Mouse (Mus musculus) spleen, postnatal 10 days (tissue): Measurements from ENCODE around the gene Grk3.

Experiments used
- DNase-seq, 2 experiments: peaks; one replicate each; pipeline ENCODE4 v3.0.0; 2021 to 2022; ENCODE audit warnings: low spot score in 2 of 2

The Grk3 gene

GRCm38 (mm10) chr5:112872999-112873398 is 142.6 kb downstream of the Grk3 start:
- DNase-seq: no peak

GRCm38 (mm10) chr5:112870729-112871128 is 144.9 kb downstream of the Grk3 start:
- DNase-seq: peak; percentile 32 to 75

GRCm38 (mm10) chr5:112868620-112869019 is 147.0 kb downstream of the Grk3 start:
- DNase-seq: no peak

GRCm38 (mm10) chr5:112864719-112865367 is 150.7 kb downstream of the Grk3 start:
- DNase-seq: peak in 1 of 2 experiments; percentile 53
